Mouse (Mus musculus) thymus, postnatal 0 days (tissue): ENCODE data around the gene Fbxo6. TPM values are rescaled to one million over a fixed set of nuclear protein-coding genes. Genes with fewer than 3 reads are reported as not detected.

Experiments used
- DNase-seq: peaks from one replicate; pipeline ENCODE4 v3.0.0-alpha.2; 2015; ENCODE audit warnings: low spot score
- polyA plus RNA-seq: library from polyadenylated mRNA; unstranded; fragments of >200 nt; fragmentation: Nextera tagmentation; extraction: Ambion mirVana; gene quantifications from 2 replicates; pipeline ENCODE4 v1.2.1, GENCODE M21; 2015

The Fbxo6 gene
- polyA plus RNA-seq, 1 experiment from 2014 or later = 36.2 TPM

GRCm38 (mm10) chr4:148160436-148161390 lies 8.8 kb upstream of the Fbxo6 start, which contains the start of the genes Fbxo44 and Fbxo2:
Fbxo44 (minus strand) TSS chr4:148160482.
Fbxo2 (plus strand) TSS chr4:148160621.
- no peak for DNase-seq

- peak; percentile 91 for DNase-seq
Observed at GRCm38 (mm10) chr4:148159544-148160435, 7.8 kb upstream of the Fbxo6 start.

GRCm38 (mm10) chr4:148158436-148159348 lies 6.8 kb upstream of the Fbxo6 start:
- DNase-seq = no peak

- peak; percentile 54 for DNase-seq
Observed at GRCm38 (mm10) chr4:148154982-148155381, 3.0 kb upstream of the Fbxo6 start.

GRCm38 (mm10) chr4:148154006-148154405 lies 2.1 kb upstream of the Fbxo6 start:
- DNase-seq = no peak

- no peak for DNase-seq
Observed at GRCm38 (mm10) chr4:148152547-148152946, 607 bp upstream of the Fbxo6 start.

- DNase-seq = no peak
Observed at GRCm38 (mm10) chr4:148150953-148151266, 1.0 kb downstream of the Fbxo6 start.

GRCm38 (mm10) chr4:148150242-148150641 lies 1.7 kb downstream of the Fbxo6 start:
- DNase-seq = no peak

- no peak for DNase-seq
Observed at GRCm38 (mm10) chr4:148149540-148149939, 2.4 kb downstream of the Fbxo6 start.

GRCm38 (mm10) chr4:148147714-148148113 lies 4.2 kb downstream of the Fbxo6 start:
- no peak for DNase-seq

- DNase-seq = no peak
Observed at GRCm38 (mm10) chr4:148143721-148144120, 8.2 kb downstream of the Fbxo6 start.

- DNase-seq = peak; percentile 92
Observed at GRCm38 (mm10) chr4:148140098-148141011, 11.6 kb downstream of the Fbxo6 start.

- DNase-seq = no peak
Observed at GRCm38 (mm10) chr4:148139767-148140097, 12.2 kb downstream of the Fbxo6 start.

- no peak for DNase-seq
Observed at GRCm38 (mm10) chr4:148137503-148137902, 14.4 kb downstream of the Fbxo6 start.

GRCm38 (mm10) chr4:148134988-148135387 lies 17.0 kb downstream of the Fbxo6 start:
- DNase-seq = no peak

GRCm38 (mm10) chr4:148131497-148132081 lies 20.4 kb downstream of the Fbxo6 start:
- no peak for DNase-seq

GRCm38 (mm10) chr4:148130561-148131413 lies 21.2 kb downstream of the Fbxo6 start, which contains the start of gene Draxin:
Draxin (minus strand) TSS chr4:148130698.
- no peak for DNase-seq

- DNase-seq = no peak
Observed at GRCm38 (mm10) chr4:148130133-148130532, 21.8 kb downstream of the Fbxo6 start, which contains the start of gene Mad2l2. Mad2l2 (plus strand) TSS chr4:148130384.
